Mouse (Mus musculus): ENCODE results near the gene Erich6. TPM values are rescaled to one million over a fixed set of nuclear protein-coding genes. Genes with fewer than 3 reads are reported as not detected.
"Not testable (repeated sequence)": the region's sequence is repeated elsewhere in the genome, so short reads cannot be mapped to it uniquely, and the experiment has no call there.

The Erich6 gene
- polyA plus RNA-seq, 1 experiment from 2014 or later, result 0.05 TPM

- no peak for ATAC-seq (ENCODE audit: insufficient read depth, low FRiP score)
- 74% methylated on average over 5 of the region's 5 CpGs for WGBS
- H3K36me3 ChIP-seq (ENCODE audit: control insufficient read depth, insufficient read depth, low read length), result no peaks in the 10 kb centered on the region
- no peak overlapping the region for H3K4me2 ChIP-seq (ENCODE audit: low read depth, low read length)
- no peaks in the 10 kb centered on the region for H3K27me3 ChIP-seq (ENCODE audit: control insufficient read depth, insufficient read depth, low read length)
- H3K9me3 ChIP-seq (replicated peaks; ENCODE audit: control insufficient read depth, low read length), result no peaks in the 10 kb centered on the region; the same call in 1 of the 2 replicates
- no peak overlapping the region for H3K4me3 ChIP-seq (replicated peaks; ENCODE audit: low read length)
- no peak overlapping the region for H3K27ac ChIP-seq (ENCODE audit: low read length)
- no peak overlapping the region for H3K9ac ChIP-seq (ENCODE audit: low read length)
- H3K4me1 ChIP-seq (ENCODE audit: control insufficient read depth, insufficient read depth, low read length), result no peaks in the 10 kb centered on the region
These were observed 27.0 kb downstream of the Erich6 start for GRCm38 (mm10) chr3:58609985-58610384.

GRCm38 (mm10) chr3:58608506-58608905 is 28.5 kb downstream of the Erich6 start:
- H3K27ac ChIP-seq (ENCODE audit: low read length), result no peak overlapping the region
- no peak overlapping the region for H3K4me2 ChIP-seq (ENCODE audit: low read depth, low read length)
- no peaks in the 10 kb centered on the region for H3K4me1 ChIP-seq (ENCODE audit: control insufficient read depth, insufficient read depth, low read length)
- no peaks in the 10 kb centered on the region for H3K36me3 ChIP-seq (ENCODE audit: control insufficient read depth, insufficient read depth, low read length)
- H3K4me3 ChIP-seq (replicated peaks; ENCODE audit: low read length), result no peak overlapping the region
- H3K27me3 ChIP-seq (ENCODE audit: control insufficient read depth, insufficient read depth, low read length), result no peaks in the 10 kb centered on the region
- ATAC-seq (ENCODE audit: insufficient read depth, low FRiP score), result no peak
- no peak overlapping the region for H3K9ac ChIP-seq (ENCODE audit: low read length)
- H3K9me3 ChIP-seq (replicated peaks; ENCODE audit: control insufficient read depth, low read length), result no peaks in the 10 kb centered on the region; the same call in 1 of the 2 replicates
- WGBS, result 62% methylated on average over 4 of the region's 4 CpGs

DNA sequence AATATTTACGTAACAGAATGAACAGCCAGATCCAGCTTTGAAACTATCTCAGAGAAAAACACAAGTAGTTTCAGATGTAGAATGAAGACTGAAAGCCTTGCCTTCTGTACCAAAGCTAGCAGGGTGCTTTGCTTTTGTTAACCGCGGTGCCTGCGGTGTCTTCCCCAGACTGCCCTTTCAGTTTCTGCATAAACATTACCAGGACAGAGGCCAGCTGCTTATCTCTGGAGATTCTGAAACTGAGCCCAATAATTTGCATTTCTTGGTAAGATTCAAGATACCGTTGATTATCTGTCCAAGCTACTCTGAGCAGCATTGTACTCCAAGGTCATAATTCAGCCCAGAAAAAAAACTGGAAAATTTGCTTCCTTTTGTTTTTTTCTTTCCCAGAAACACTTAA is 43.4 kb downstream of the Erich6 start:
- no peak overlapping the region for H3K27ac ChIP-seq (ENCODE audit: low read length)
- 0 out of 2 replicates have a peak, but pooled peaks cover 12% of the 10 kb centered on the region for H3K36me3 ChIP-seq (ENCODE audit: control insufficient read depth, insufficient read depth, low read length)
- H3K27me3 ChIP-seq (ENCODE audit: control insufficient read depth, insufficient read depth, low read length), result no peaks in the 10 kb centered on the region
- H3K9me3 ChIP-seq (replicated peaks; ENCODE audit: control insufficient read depth, low read length), result no peaks in the 10 kb centered on the region
- H3K4me1 ChIP-seq (ENCODE audit: control insufficient read depth, insufficient read depth, low read length), result no peaks in the 10 kb centered on the region
- H3K4me3 ChIP-seq (replicated peaks; ENCODE audit: low read length), result no peak overlapping the region
- no peak for ATAC-seq (ENCODE audit: insufficient read depth, low FRiP score)
- no peak overlapping the region for H3K9ac ChIP-seq (ENCODE audit: low read length)
- WGBS, result 67% methylated on average over 5 of the region's 5 CpGs
- H3K4me2 ChIP-seq (ENCODE audit: low read depth, low read length), result no peak overlapping the region

DNA sequence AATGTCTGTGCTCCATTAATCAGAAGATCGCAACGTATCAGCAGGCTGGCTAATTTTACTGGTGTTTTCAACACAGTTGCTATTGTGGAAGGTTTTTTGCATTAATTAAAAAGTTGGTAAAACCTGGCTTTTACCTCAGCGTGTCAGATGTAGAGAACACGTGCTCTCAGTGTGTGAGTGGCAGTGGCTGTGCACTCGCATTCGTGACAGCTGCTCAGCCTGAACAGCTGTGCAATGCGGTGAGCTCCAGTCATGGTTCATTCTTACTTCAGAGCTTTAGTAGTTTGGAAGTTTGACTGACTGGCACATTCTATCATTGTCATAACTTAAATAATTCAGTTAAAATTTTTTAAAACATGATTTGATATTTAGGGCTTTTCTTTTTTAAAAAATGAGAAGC is 44.3 kb downstream of the Erich6 start:
- H3K9ac ChIP-seq (ENCODE audit: low read length); H3K4me2 ChIP-seq (ENCODE audit: low read depth, low read length); H3K4me1 ChIP-seq (ENCODE audit: control insufficient read depth, insufficient read depth, low read length); H3K27me3 ChIP-seq (ENCODE audit: control insufficient read depth, insufficient read depth, low read length); H3K4me3 ChIP-seq (replicated peaks; ENCODE audit: low read length); H3K9me3 ChIP-seq (replicated peaks; ENCODE audit: control insufficient read depth, low read length); H3K27ac ChIP-seq (ENCODE audit: low read length); ATAC-seq (ENCODE audit: insufficient read depth, low FRiP score): not testable (repeated sequence)
- 90% methylated on average over 7 of the region's 7 CpGs for WGBS
- H3K36me3 ChIP-seq (ENCODE audit: control insufficient read depth, insufficient read depth, low read length), result 0 out of 2 replicates have a peak, but pooled peaks cover 13% of the 10 kb centered on the region

DNA sequence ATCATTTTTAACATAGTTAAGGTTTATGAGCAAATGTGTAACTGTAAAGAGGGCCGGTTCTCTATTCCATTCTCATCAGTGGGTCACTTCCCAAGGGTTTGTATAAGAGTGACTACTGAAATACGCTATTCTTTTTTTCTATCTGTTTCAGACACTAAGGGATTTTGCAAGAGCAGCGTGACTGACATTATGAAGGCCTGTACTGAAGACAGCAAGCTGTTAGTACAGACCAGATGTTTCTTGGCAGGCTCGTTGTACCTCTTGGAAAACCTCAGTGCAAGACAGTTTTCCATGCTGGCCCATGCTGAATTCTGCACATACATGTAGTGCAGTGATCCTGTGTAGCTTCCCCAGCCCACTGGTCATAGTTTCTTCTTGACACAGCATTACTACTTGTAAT is 46.5 kb downstream of the Erich6 start:
- not testable (repeated sequence) for H3K9me3 ChIP-seq (replicated peaks; ENCODE audit: control insufficient read depth, low read length); H3K4me2 ChIP-seq (ENCODE audit: low read depth, low read length); H3K27ac ChIP-seq (ENCODE audit: low read length); ATAC-seq (ENCODE audit: insufficient read depth, low FRiP score); H3K4me3 ChIP-seq (replicated peaks; ENCODE audit: low read length); H3K27me3 ChIP-seq (ENCODE audit: control insufficient read depth, insufficient read depth, low read length); H3K4me1 ChIP-seq (ENCODE audit: control insufficient read depth, insufficient read depth, low read length); H3K9ac ChIP-seq (ENCODE audit: low read length)
- H3K36me3 ChIP-seq (ENCODE audit: control insufficient read depth, insufficient read depth, low read length), result 0 out of 2 replicates have a peak, but pooled peaks cover 19% of the 10 kb centered on the region
- WGBS, result 82% methylated on average over 4 of the region's 4 CpGs

GRCm38 (mm10) chr3:58582788-58583426 is 54.1 kb downstream of the Erich6 start:
- H3K4me1 ChIP-seq (ENCODE audit: control insufficient read depth, insufficient read depth, low read length), result peaks cover 13% of the 10 kb centered on the region; the same call in 1 of the 2 replicates
- H3K9me3 ChIP-seq (replicated peaks; ENCODE audit: control insufficient read depth, low read length), result no peaks in the 10 kb centered on the region
- H3K36me3 ChIP-seq (ENCODE audit: control insufficient read depth, insufficient read depth, low read length), result peaks cover 16% of the 10 kb centered on the region; the same call in 1 of the 2 replicates
- H3K9ac ChIP-seq (ENCODE audit: low read length), result no peak overlapping the region
- 84% methylated on average over 5 of the region's 5 CpGs for WGBS
- ATAC-seq (ENCODE audit: insufficient read depth, low FRiP score), result no peak
- no peak overlapping the region for H3K27ac ChIP-seq (ENCODE audit: low read length)
- no peak overlapping the region for H3K4me2 ChIP-seq (ENCODE audit: low read depth, low read length)
- H3K4me3 ChIP-seq (replicated peaks; ENCODE audit: low read length), result no peak overlapping the region
- no peaks in the 10 kb centered on the region for H3K27me3 ChIP-seq (ENCODE audit: control insufficient read depth, insufficient read depth, low read length)

GRCm38 (mm10) chr3:58582297-58582696 is 54.7 kb downstream of the Erich6 start:
- Histone ChIP-seq H3K27ac (ENCODE audit: low read length) (no peak overlapping the region), H3K4me2 (ENCODE audit: low read depth, low read length) (no peak overlapping the region), H3K9me3 (replicated peaks; ENCODE audit: control insufficient read depth, low read length) (no peaks in the 10 kb centered on the region), H3K27me3 (ENCODE audit: control insufficient read depth, insufficient read depth, low read length) (no peaks in the 10 kb centered on the region), H3K4me1 (ENCODE audit: control insufficient read depth, insufficient read depth, low read length) (peaks cover 13% of the 10 kb centered on the region; the same call in 1 of the 2 replicates), H3K9ac (ENCODE audit: low read length) (no peak overlapping the region), H3K36me3 (ENCODE audit: control insufficient read depth, insufficient read depth, low read length) (peaks cover 13% of the 10 kb centered on the region; the same call in 1 of the 2 replicates), H3K4me3 (replicated peaks; ENCODE audit: low read length) (no peak overlapping the region)
- 72% methylated on average over 5 of the region's 5 CpGs for WGBS
- no peak for ATAC-seq (ENCODE audit: insufficient read depth, low FRiP score)

DNA sequence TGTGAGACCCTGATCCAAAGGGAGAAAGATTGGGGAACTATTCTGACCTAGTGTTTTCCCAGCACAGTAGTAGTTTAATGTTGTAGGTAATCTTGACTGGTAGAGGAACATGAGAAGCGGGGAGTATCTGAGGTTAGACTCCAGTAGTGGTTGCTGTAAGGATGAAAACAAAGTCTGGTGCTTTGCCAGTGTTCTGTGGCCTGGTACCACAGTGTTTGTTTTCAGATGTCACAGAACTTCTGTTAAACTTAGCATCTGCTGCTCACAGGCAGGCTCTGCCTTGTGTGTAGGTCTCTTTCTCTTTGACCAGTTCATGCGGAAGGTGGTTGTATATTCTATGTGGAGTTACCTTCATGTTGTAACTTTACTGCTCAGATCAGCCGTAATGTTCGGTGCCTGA is 55.5 kb downstream of the Erich6 start:
- no peaks in the 10 kb centered on the region for H3K27me3 ChIP-seq (ENCODE audit: control insufficient read depth, insufficient read depth, low read length)
- H3K9ac ChIP-seq (ENCODE audit: low read length), result no peak overlapping the region
- no peaks in the 10 kb centered on the region for H3K9me3 ChIP-seq (replicated peaks; ENCODE audit: control insufficient read depth, low read length)
- ATAC-seq (ENCODE audit: insufficient read depth, low FRiP score), result no peak
- 86% methylated on average over 4 of the region's 4 CpGs for WGBS
- H3K4me2 ChIP-seq (ENCODE audit: low read depth, low read length), result no peak overlapping the region
- H3K27ac ChIP-seq (ENCODE audit: low read length), result no peak overlapping the region
- peaks cover 10% of the 10 kb centered on the region; the same call in 1 of the 2 replicates for H3K36me3 ChIP-seq (ENCODE audit: control insufficient read depth, insufficient read depth, low read length)
- H3K4me3 ChIP-seq (replicated peaks; ENCODE audit: low read length), result no peak overlapping the region
- H3K4me1 ChIP-seq (ENCODE audit: control insufficient read depth, insufficient read depth, low read length), result peaks cover 13% of the 10 kb centered on the region; the same call in 1 of the 2 replicates

GRCm38 (mm10) chr3:58577506-58578050 is 59.4 kb downstream of the Erich6 start:
- ATAC-seq (ENCODE audit: insufficient read depth, low FRiP score), result no peak
- 7% methylated on average over 8 of the region's 8 CpGs for WGBS
- Histone ChIP-seq H3K4me1 (ENCODE audit: control insufficient read depth, insufficient read depth, low read length) (peaks cover 9% of the 10 kb centered on the region; the same call in 1 of the 2 replicates), H3K27ac (ENCODE audit: low read length) (no peak overlapping the region; the same call in 1 of the 2 replicates), H3K36me3 (ENCODE audit: control insufficient read depth, insufficient read depth, low read length) (peaks cover 10% of the 10 kb centered on the region; the same call in 1 of the 2 replicates), H3K4me3 (replicated peaks; ENCODE audit: low read length) (peak overlapping the region; percentile 87), H3K9me3 (replicated peaks; ENCODE audit: control insufficient read depth, low read length) (no peaks in the 10 kb centered on the region), H3K4me2 (ENCODE audit: low read depth, low read length) (peak overlapping the region; percentile 68), H3K27me3 (ENCODE audit: control insufficient read depth, insufficient read depth, low read length) (no peaks in the 10 kb centered on the region), H3K9ac (ENCODE audit: low read length) (peak overlapping the region; percentile 46; the same call in 1 of the 2 replicates)
